11 mouse cellular contexts compared by ENCODE assay signal in genomic region chr6:113934692-113935091, GRCm38 (mm10).
DNase-seq lines count a peak whose midpoint lies in the region; ATAC-seq and TF ChIP-seq lines count a peak whose summit lies in the region.
"Had no signal": no experiment of that assay in that cellular context is flagged by ENCODE, and none has a peak within 500 bp of the region (broad histone marks: within the 10 kb centered on the region; RNA-seq: fewer than 3 reads in every experiment).

No protein-coding gene starts in this region.

- no peak for TF ChIP-seq CTCF in left cerebral cortex, adult 2 months (IDR thresholded peaks at IDR 0.05)
- no peak for TF ChIP-seq CTCF in olfactory bulb, adult 2 months (IDR thresholded peaks at IDR 0.05; ENCODE audit: insufficient read depth, low read depth, low read length)

- ATAC-seq in intestine, embryonic 16.5 days: no peak
- no peak for ATAC-seq in monocyte, adult 5-6 weeks (replicated peaks; ENCODE audit: insufficient number of reproducible peaks, low FRiP score, low TSS enrichment, poor library complexity, severe bottlenecking)
- ATAC-seq in activated CD4-positive, CD25-positive, alpha-beta regulatory T cell, adult 4 months: no peak

- H3K4me3 ChIP-seq in left cerebral cortex, adult 2 months: peak overlapping the region; percentile 31; the same call in 1 of the 2 replicates
- no peak overlapping the region for H3K4me3 ChIP-seq in olfactory bulb, adult 2 months (ENCODE audit: insufficient read depth, low read depth, low read length)
- no peak overlapping the region for H3K4me3 ChIP-seq in intestine, embryonic 16.5 days (ENCODE audit: low read length)
- H3K4me3 ChIP-seq: heart, adult 2 months; lung, embryonic 15.5 days had no signal

- H3K27me3 ChIP-seq in intestine, embryonic 16.5 days (replicated peaks; ENCODE audit: control insufficient read depth, insufficient read depth, low read length): no peaks in the 10 kb centered on the region; the same call in 1 of the 2 replicates
- H3K27me3 ChIP-seq: lung, embryonic 15.5 days had no signal

- H3K4me1 ChIP-seq in olfactory bulb, adult 2 months (ENCODE audit: control insufficient read depth, insufficient read depth, low read length): peaks cover 54% of the 10 kb centered on the region
- H3K4me1 ChIP-seq in intestine, embryonic 16.5 days (ENCODE audit: control insufficient read depth, insufficient read depth, low read length): no peaks in the 10 kb centered on the region
- H3K4me1 ChIP-seq: lung, embryonic 15.5 days had no signal

- H3K9ac ChIP-seq in intestine, embryonic 16.5 days (ENCODE audit: low read depth, low read length): no peak overlapping the region
- H3K9ac ChIP-seq: lung, embryonic 15.5 days had no signal

- peak overlapping the region; percentile 98 for H3K27ac ChIP-seq in left cerebral cortex, adult 2 months
- H3K27ac ChIP-seq in olfactory bulb, adult 2 months (ENCODE audit: insufficient read depth, low read depth, low read length): peak overlapping the region; percentile 91
- no peak overlapping the region for H3K27ac ChIP-seq in intestine, embryonic 16.5 days (ENCODE audit: low read length)
- H3K27ac ChIP-seq: heart, adult 2 months; lung, embryonic 15.5 days had no signal

- H3K9me3 ChIP-seq in intestine, embryonic 16.5 days (ENCODE audit: control insufficient read depth, low read length): no peaks in the 10 kb centered on the region
- H3K9me3 ChIP-seq: lung, embryonic 15.5 days had no signal

- 26% methylated on average over 8 of the region's 8 CpGs for WGBS in olfactory bulb, adult 2 months
- WGBS in intestine, embryonic 16.5 days: 74% methylated on average over 8 of the region's 8 CpGs

- intact Hi-C loops in heart, postnatal 25 days (cut with DNase I): no loop called here
- intact Hi-C loops in left cerebral cortex, adult 2 months (cut with DNase I): loop anchor here (2.0 to 5.0 kb wide), 4 partner anchors 44 to 123 kb away; no protein-coding TSS in a partner anchor

- DNase-seq in heart, adult 11 months: peak; percentile 92
- no peak for DNase-seq in heart, postnatal 25 days (ENCODE audit: low spot score)
- peak; percentile 95 to 97 for DNase-seq in frontal cortex, adult 2 months (ENCODE audit: extremely low spot score in 1 of 2, low spot score in 1 of 2)
- peak; percentile 91 to 94 for DNase-seq in left cerebral cortex, adult 2 months (ENCODE audit: extremely low spot score in 1 of 2, low spot score in 2 of 2)
- DNase-seq: kidney, adult 9 months had no signal

- H3K4me2 ChIP-seq in intestine, embryonic 16.5 days (ENCODE audit: low read depth, low read length): no peak overlapping the region
- H3K4me2 ChIP-seq: lung, embryonic 15.5 days had no signal

- no peaks in the 10 kb centered on the region for H3K36me3 ChIP-seq in intestine, embryonic 16.5 days (ENCODE audit: control insufficient read depth, insufficient read depth, low read length)
- H3K36me3 ChIP-seq: lung, embryonic 15.5 days had no signal

- TF ChIP-seq POLR2A in olfactory bulb, adult 2 months (IDR thresholded peaks at IDR 0.05; ENCODE audit: insufficient read depth, low read depth, low read length): no peak
